Mouse (Mus musculus): ENCODE data around the gene Agbl4.

DNA sequence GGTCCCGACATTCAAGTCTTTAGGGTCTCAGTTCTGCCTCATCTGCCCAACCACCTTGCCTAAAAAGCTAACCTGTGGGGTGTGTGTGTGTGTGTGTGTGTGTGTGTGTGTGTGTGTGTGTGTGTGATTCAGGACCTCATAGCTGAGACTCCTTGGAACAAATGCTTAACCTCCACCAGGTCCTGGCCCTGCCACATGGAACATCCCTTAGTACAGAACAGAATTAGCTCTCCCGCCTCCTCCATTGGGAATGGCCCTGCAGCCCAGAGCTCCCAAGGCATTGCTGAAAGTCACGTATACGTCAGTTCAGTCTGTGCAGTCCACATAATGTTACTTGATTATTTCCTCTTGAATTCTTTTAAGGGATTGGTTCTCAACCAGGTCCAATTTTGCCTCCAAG, 1120.7 kb downstream of the Agbl4 start:
- TF ChIP-seq GATA1 (IDR thresholded peaks at IDR 0.05; ENCODE audit: low read length) (no peak), TAL1 (IDR thresholded peaks at IDR 0.05; ENCODE audit: low read length) (no peak)

Data from erythroblast, embryonic 14.5 days (primary cell).